Mouse (Mus musculus): Measurements from ENCODE around the gene Srcin1. TPM values are rescaled to one million over a fixed set of nuclear protein-coding genes. Genes with fewer than 3 reads are reported as not detected.
A peak's percentile ranks its signal among the peaks of the same experiment; 100 is the strongest.

Srcin1 gene
- polyA plus RNA-seq (2011; ENCODE audit: insufficient read depth, insufficient read length, low read depth, missing spikeins): 7.7 and 8.3 TPM in 2 replicates

- TF ChIP-seq POLR2A (IDR thresholded peaks at IDR 0.05; ENCODE audit: insufficient read depth, low read length): no peak
- TF ChIP-seq CTCF (IDR thresholded peaks at IDR 0.05; ENCODE audit: low read depth, low read length): no peak
- TF ChIP-seq EP300 (IDR thresholded peaks at IDR 0.05; ENCODE audit: insufficient read depth, low read depth, low read length): no peak
- H3K27me3 ChIP-seq (ENCODE audit: control insufficient read depth, insufficient read depth, low read length, poor library complexity, severe bottlenecking): no peaks in the 10 kb centered on the region
- H3K9ac ChIP-seq (ENCODE audit: low read depth, poor library complexity, severe bottlenecking): peak within 1 kb of the TSS; percentile 89
- H3K36me3 ChIP-seq (ENCODE audit: control insufficient read depth, insufficient read depth, low read length, poor library complexity, severe bottlenecking): no peaks in the 10 kb centered on the region
- H3K4me3 ChIP-seq (ENCODE audit: low read depth, low read length): peak within 1 kb of the TSS; percentile 66
- H3K9me3 ChIP-seq (replicated peaks; ENCODE audit: control insufficient read depth, insufficient read depth, low read length, poor library complexity, severe bottlenecking): no peaks in the 10 kb centered on the region
- no peak within 1 kb of the TSS for H3K27ac ChIP-seq (ENCODE audit: insufficient read depth, low read length)
- H3K4me1 ChIP-seq (ENCODE audit: control insufficient read depth, insufficient read depth, low read length): peaks cover 8% of the 10 kb centered on the region
Measured at GRCm38 (mm10) chr11:97576136-97576906, at the start of gene Srcin1. Srcin1 (minus strand) TSS chr11:97576186.

GRCm38 (mm10) chr11:97625551-97625950, 49.6 kb upstream of the Srcin1 start:
- H3K4me1 ChIP-seq (ENCODE audit: control insufficient read depth, insufficient read depth, low read length): peaks cover 1% of the 10 kb centered on the region
- no peaks in the 10 kb centered on the region for H3K27me3 ChIP-seq (ENCODE audit: control insufficient read depth, insufficient read depth, low read length, poor library complexity, severe bottlenecking)
- H3K36me3 ChIP-seq (ENCODE audit: control insufficient read depth, insufficient read depth, low read length, poor library complexity, severe bottlenecking): peaks cover 9% of the 10 kb centered on the region; the same call in 1 of the 2 replicates
- H3K9me3 ChIP-seq (replicated peaks; ENCODE audit: control insufficient read depth, insufficient read depth, low read length, poor library complexity, severe bottlenecking): no peaks in the 10 kb centered on the region
- TF ChIP-seq EP300 (IDR thresholded peaks at IDR 0.05; ENCODE audit: insufficient read depth, low read depth, low read length) (no peak), CTCF (IDR thresholded peaks at IDR 0.05; ENCODE audit: low read depth, low read length) (no peak), POLR2A (IDR thresholded peaks at IDR 0.05; ENCODE audit: insufficient read depth, low read length) (no peak)
- H3K9ac ChIP-seq (ENCODE audit: low read depth, poor library complexity, severe bottlenecking): peak overlapping the region; percentile 61; the same call in 1 of the 2 replicates
- no peak overlapping the region for H3K4me3 ChIP-seq (ENCODE audit: low read depth, low read length)
- peak overlapping the region; percentile 29 for H3K27ac ChIP-seq (ENCODE audit: insufficient read depth, low read length)

GRCm38 (mm10) chr11:97623166-97623565, 47.2 kb upstream of the Srcin1 start:
- Histone ChIP-seq H3K27ac (ENCODE audit: insufficient read depth, low read length) (no peak overlapping the region), H3K9me3 (replicated peaks; ENCODE audit: control insufficient read depth, insufficient read depth, low read length, poor library complexity, severe bottlenecking) (no peaks in the 10 kb centered on the region), H3K9ac (ENCODE audit: low read depth, poor library complexity, severe bottlenecking) (no peak overlapping the region), H3K36me3 (ENCODE audit: control insufficient read depth, insufficient read depth, low read length, poor library complexity, severe bottlenecking) (peaks cover 17% of the 10 kb centered on the region), H3K27me3 (ENCODE audit: control insufficient read depth, insufficient read depth, low read length, poor library complexity, severe bottlenecking) (no peaks in the 10 kb centered on the region), H3K4me3 (ENCODE audit: low read depth, low read length) (no peak overlapping the region), H3K4me1 (ENCODE audit: control insufficient read depth, insufficient read depth, low read length) (peaks cover 3% of the 10 kb centered on the region)
- TF ChIP-seq EP300 (IDR thresholded peaks at IDR 0.05; ENCODE audit: insufficient read depth, low read depth, low read length) (no peak), CTCF (IDR thresholded peaks at IDR 0.05; ENCODE audit: low read depth, low read length) (no peak), POLR2A (IDR thresholded peaks at IDR 0.05; ENCODE audit: insufficient read depth, low read length) (no peak)

- no peaks in the 10 kb centered on the region for H3K27me3 ChIP-seq (ENCODE audit: control insufficient read depth, insufficient read depth, low read length, poor library complexity, severe bottlenecking)
Measured at GRCm38 (mm10) chr11:97622440-97622839, 46.5 kb upstream of the Srcin1 start.

GRCm38 (mm10) chr11:97619391-97619795, 43.4 kb upstream of the Srcin1 start:
- no peak overlapping the region for H3K27ac ChIP-seq (ENCODE audit: insufficient read depth, low read length)
- no peaks in the 10 kb centered on the region for H3K9me3 ChIP-seq (replicated peaks; ENCODE audit: control insufficient read depth, insufficient read depth, low read length, poor library complexity, severe bottlenecking)
- H3K27me3 ChIP-seq (ENCODE audit: control insufficient read depth, insufficient read depth, low read length, poor library complexity, severe bottlenecking): no peaks in the 10 kb centered on the region
- no peak overlapping the region for H3K4me3 ChIP-seq (ENCODE audit: low read depth, low read length)
- peaks cover 10% of the 10 kb centered on the region for H3K36me3 ChIP-seq (ENCODE audit: control insufficient read depth, insufficient read depth, low read length, poor library complexity, severe bottlenecking)
- TF ChIP-seq POLR2A (IDR thresholded peaks at IDR 0.05; ENCODE audit: insufficient read depth, low read length) (no peak), EP300 (IDR thresholded peaks at IDR 0.05; ENCODE audit: insufficient read depth, low read depth, low read length) (no peak), CTCF (IDR thresholded peaks at IDR 0.05; ENCODE audit: low read depth, low read length) (peak; percentile 67)
- no peak overlapping the region for H3K9ac ChIP-seq (ENCODE audit: low read depth, poor library complexity, severe bottlenecking)
- H3K4me1 ChIP-seq (ENCODE audit: control insufficient read depth, insufficient read depth, low read length): peaks cover 7% of the 10 kb centered on the region

More at GRCm38 (mm10) chr11:97622440-97622839, 46.5 kb upstream of the Srcin1 start:
- no peak overlapping the region for H3K9ac ChIP-seq (ENCODE audit: low read depth, poor library complexity, severe bottlenecking)
- H3K9me3 ChIP-seq (replicated peaks; ENCODE audit: control insufficient read depth, insufficient read depth, low read length, poor library complexity, severe bottlenecking): no peaks in the 10 kb centered on the region
- H3K4me3 ChIP-seq (ENCODE audit: low read depth, low read length): no peak overlapping the region
- H3K4me1 ChIP-seq (ENCODE audit: control insufficient read depth, insufficient read depth, low read length): peaks cover 6% of the 10 kb centered on the region
- TF ChIP-seq EP300 (IDR thresholded peaks at IDR 0.05; ENCODE audit: insufficient read depth, low read depth, low read length): no peak
- TF ChIP-seq CTCF (IDR thresholded peaks at IDR 0.05; ENCODE audit: low read depth, low read length): peak; percentile 80
- peaks cover 12% of the 10 kb centered on the region for H3K36me3 ChIP-seq (ENCODE audit: control insufficient read depth, insufficient read depth, low read length, poor library complexity, severe bottlenecking)
- H3K27ac ChIP-seq (ENCODE audit: insufficient read depth, low read length): no peak overlapping the region

GRCm38 (mm10) chr11:97618368-97618767, 42.4 kb upstream of the Srcin1 start:
- H3K36me3 ChIP-seq (ENCODE audit: control insufficient read depth, insufficient read depth, low read length, poor library complexity, severe bottlenecking): peaks cover 10% of the 10 kb centered on the region
- H3K27ac ChIP-seq (ENCODE audit: insufficient read depth, low read length): peak overlapping the region; percentile 75
- no peaks in the 10 kb centered on the region for H3K27me3 ChIP-seq (ENCODE audit: control insufficient read depth, insufficient read depth, low read length, poor library complexity, severe bottlenecking)
- peaks cover 7% of the 10 kb centered on the region for H3K4me1 ChIP-seq (ENCODE audit: control insufficient read depth, insufficient read depth, low read length)
- H3K4me3 ChIP-seq (ENCODE audit: low read depth, low read length): peak overlapping the region; percentile 49
- no peak for TF ChIP-seq CTCF (IDR thresholded peaks at IDR 0.05; ENCODE audit: low read depth, low read length)
- TF ChIP-seq EP300 (IDR thresholded peaks at IDR 0.05; ENCODE audit: insufficient read depth, low read depth, low read length): 0 out of 2 replicates have a peak, but pooled peaks have one; percentile 9
- H3K9ac ChIP-seq (ENCODE audit: low read depth, poor library complexity, severe bottlenecking): 0 out of 2 replicates have a peak overlapping the region, but pooled peaks have one; percentile 33
- H3K9me3 ChIP-seq (replicated peaks; ENCODE audit: control insufficient read depth, insufficient read depth, low read length, poor library complexity, severe bottlenecking): no peaks in the 10 kb centered on the region

Data from ES-Bruce4 (cell line).